Mouse (Mus musculus) kidney, adult 11 months (tissue): ENCODE data around the gene Clmp.

Experiments
- DNase-seq: peaks from one replicate; pipeline ENCODE4 v3.0.0; 2022

Clmp gene

DNA sequence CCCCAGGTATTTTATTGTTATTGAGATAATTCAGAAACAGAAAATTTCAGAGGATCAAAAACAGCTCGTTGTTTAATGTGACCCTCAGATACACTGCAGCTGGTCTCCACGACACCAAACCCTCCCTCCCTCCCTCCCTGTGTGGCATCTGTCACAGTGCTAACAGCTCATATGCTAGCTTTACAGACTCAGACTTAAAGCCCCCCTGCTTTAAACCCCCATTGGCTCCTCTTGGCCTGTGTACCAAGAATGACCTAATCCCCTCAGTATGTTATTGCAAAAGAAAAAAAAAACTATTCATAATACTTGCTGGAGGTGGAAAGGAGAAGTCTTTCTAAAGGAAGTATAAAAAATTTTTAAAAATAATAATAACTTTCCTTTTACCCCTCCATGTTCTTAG, 46.5 kb downstream of the Clmp start:
- no peak for DNase-seq

DNA sequence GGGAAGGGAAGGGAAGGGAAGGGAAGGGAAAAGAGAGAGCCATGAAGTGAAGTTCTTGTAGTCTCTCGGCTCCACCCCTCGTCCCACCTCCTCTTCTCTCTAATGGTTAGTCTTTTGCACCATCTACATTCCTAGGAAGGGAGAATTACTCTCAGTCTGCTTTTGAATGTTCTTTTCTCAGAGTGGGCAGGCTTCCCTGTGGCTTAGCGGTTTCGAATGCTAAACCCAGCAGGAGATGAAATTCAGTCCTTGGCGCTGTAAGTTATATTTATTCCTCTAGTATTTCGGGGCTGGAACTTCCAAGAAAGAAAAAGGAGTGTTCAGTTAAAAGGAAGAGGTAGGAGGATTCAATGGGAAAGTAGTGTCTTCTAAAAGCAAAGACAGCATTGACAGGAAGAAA, 51.4 kb downstream of the Clmp start:
- DNase-seq = no peak

DNA sequence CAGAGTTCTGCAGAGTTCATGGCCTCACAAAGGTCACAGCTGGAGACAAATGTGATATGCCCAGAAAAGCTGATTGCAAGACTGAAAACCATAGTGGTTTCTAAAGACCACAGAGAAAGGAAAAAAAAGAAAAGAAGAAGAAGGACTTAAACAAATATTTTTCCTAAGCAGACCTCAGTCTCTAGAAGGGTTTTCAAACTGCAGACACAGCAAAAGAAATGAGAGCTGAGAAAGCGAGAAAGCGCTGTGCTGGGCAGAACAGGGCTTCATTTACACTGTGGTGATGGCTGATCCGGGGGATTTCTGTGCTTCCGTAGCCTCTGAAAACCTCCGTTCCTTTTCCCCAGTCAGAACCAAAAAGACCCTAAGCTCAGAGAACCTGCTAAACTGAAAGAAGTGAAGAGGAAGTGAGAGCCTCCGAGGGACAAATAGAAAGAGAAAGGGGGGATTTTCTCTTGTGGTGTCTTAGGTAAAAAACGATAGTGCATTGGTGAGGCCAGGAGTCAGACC, 57.8 kb downstream of the Clmp start:
- DNase-seq = no peak

DNA sequence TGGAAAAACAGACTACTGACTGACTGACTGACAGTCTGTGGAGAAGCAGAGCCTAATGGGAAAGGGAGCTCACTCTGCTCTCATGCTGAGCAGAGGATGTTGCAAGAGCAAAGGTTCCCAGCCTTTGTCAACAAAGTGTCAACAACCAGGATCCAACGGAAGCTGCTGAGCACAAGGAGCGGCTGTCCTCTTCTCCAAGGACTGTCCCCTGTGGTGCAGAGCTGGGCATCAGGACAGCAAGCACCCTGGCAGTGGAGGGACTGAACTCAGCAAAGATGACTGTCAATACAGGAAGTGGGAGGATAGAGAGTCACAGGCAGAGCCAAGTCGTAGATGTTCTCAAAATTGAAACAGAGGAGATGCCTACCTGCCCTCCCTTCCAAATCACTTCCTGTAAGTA, 58.5 kb downstream of the Clmp start:
- DNase-seq = no peak

DNA sequence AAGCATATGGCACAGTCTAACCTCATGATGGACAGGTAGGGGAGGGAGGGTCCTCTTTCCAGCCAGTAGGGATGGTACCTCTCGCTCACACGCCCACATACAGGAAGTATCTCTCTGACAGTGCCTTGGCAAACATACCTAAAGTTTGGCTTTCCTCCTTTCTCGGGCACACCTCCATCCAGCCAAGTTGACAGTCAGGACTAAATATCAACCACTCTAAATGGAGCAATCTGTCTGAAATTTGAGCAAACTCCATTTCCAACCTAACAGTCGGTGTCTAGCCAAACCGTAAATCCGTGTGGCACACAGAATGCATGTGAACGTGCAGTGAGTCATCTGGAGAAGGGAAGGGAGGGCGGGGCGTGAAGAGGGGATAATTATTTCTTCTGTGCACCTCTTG, 61.0 kb downstream of the Clmp start:
- no peak for DNase-seq

DNA sequence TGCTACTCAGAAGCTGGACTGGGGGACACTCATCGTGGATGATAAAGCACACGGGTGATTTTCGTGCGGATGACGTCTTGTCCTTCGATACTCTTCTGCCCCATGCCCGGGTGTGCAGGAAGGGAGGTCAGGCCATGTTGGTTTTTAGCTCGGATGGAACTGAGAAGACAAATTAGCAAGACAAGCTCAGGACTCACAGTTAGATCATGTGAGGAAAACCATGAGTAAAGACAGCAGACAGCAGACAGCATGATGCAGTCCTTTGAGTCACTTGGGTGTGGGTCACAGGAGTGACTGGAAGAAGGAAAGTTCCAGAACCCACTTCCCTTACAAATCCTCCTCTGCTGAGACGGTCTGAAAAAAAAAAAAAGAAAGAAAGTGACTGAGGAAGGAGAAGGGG, 61.5 kb downstream of the Clmp start:
- no peak for DNase-seq

DNA sequence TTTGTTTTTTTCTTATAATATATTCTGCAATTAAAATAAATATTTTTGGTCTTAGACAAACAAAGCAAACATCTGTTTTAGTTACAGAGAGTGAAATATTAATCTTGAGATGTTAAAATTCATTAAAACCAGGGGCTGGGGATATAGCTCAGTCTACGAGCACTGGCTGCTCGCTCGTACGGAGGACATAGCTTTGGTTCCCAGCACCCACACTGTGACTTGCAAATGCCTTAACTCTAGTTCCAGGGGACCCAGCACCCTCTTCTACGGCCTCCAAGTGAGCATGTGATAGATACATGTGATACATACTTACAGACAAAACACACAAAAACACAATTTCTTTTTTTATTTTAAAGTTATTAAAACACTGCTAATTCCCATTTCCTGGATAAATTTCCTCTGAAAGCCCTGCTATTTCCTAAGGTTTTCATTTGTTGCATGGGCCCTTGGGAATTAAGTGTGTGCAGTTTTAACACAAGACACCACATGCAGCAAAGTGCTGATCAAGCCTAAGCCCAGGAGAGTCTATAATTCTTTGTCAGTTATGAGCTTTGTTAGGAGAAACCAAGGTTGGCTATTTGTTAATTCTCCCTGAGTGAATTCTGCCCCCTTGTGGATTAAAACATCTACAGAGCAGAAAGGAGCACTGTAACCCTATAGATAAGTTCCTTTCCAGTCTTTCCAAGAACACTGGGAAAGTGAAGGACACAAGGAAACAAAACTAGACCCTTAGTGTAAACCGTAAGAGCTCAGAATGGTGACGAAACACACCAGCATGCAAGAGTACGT, 64.3 kb downstream of the Clmp start:
- no peak for DNase-seq

DNA sequence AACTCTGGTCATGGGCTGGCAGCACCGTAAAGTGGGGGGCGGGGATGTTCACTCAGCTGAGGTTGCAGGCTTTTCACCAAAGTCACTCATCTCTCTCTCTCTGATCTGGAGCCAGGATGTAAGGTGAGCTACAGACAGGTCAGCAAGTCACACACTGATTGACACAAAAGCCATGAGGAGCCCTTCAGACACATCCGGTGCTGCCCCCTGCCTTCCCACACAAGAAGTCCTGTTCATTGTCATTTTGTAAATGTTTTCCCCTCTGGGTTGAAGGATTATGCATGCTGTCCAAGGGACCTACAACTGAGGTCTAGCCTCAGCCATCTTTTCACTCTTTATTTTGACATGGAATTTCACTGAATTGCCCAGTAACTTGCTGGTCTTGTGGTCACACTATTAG, 66.0 kb downstream of the Clmp start:
- no peak for DNase-seq

DNA sequence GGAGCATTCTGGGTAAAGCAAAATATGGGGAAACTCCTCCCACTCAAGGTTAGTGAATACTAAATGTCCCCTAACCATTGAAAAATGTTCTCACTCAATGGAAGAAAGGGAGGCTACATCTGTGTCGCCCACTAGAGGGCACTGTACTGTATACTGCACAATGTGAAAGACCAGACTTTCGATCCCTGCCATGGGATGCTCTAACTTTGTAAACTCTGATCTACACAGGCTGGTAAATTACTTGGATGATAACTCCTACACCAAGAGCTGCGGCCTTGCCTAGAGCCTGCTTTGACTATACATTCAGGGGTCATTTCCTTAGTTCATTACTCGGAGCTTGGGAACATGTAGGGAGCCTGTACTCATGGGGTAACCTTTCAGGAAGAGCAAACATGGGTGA, 70.6 kb downstream of the Clmp start:
- DNase-seq = peak; percentile 49

DNA sequence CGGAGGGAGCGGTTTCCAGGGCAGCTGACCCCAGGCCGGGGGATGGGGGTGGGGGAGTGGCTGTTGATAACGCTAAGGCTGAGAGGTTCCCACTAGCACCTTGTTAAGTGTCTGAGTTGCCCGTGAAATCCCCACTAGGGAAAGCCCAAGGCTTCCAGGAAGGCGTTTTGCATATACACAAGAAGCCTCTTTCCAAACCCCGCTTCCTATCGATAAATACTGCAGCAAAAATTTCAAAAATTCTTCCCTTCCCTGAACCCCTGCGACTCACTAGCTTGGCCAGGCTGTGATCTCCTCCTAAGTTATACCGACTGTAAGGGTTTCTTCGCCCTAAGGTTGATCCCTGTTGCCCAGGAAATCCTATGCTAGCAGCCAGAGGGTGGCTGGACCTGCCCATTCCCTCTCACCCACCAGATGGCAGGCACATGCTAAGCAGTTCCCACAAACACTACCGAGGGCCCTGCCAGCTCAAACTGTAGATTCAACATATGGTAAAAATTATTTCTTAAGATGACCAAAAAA, 71.4 kb downstream of the Clmp start:
- DNase-seq = peak; percentile 59

DNA sequence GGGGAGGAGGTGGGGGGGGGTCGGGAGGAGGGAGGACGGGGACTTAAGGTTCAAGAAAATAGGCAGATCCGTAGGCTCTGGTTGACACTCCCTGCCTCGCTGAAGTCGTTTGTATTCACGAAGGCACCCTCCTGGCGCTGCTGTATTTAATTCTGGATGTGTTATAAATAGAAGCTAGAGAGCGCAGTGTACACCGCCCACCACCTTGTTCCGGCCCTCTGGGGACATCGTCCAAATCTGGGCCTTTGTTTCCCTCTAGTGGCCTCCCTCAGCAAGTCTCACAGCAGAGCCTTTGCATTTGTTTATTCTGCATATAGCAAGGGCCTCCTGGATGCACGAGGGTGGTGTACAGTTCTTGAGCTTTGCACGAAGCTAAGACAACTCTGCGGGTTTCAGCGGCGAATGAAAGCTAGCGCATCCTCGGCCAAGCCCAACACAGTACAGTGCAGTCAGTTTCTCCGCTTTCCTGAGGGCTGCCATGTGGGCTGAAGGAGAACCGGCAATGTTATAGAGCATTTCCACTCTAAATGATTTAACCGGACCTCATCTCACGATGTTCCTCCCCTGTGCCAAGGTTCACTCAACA, 72.0 kb downstream of the Clmp start:
- DNase-seq = peak; percentile 66

DNA sequence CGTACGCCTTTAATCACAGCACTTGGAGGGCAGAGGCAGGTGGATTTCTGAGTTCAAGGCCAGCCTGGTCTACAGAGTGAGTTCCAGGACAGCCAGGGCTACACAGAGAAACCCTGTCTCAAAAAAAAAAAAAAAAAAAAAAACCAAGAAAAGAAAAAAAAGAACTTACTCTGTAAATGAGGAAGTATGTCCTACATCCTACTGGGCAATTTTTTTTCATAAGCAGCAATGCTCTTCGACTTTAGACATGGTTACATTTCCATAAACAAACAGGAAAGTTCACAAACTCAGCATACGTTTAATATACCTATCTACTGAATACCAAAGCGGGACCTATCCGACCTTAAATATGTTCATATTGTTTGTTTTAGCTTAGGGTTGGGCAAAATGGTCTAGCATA, 76.6 kb downstream of the Clmp start:
- DNase-seq = no peak

DNA sequence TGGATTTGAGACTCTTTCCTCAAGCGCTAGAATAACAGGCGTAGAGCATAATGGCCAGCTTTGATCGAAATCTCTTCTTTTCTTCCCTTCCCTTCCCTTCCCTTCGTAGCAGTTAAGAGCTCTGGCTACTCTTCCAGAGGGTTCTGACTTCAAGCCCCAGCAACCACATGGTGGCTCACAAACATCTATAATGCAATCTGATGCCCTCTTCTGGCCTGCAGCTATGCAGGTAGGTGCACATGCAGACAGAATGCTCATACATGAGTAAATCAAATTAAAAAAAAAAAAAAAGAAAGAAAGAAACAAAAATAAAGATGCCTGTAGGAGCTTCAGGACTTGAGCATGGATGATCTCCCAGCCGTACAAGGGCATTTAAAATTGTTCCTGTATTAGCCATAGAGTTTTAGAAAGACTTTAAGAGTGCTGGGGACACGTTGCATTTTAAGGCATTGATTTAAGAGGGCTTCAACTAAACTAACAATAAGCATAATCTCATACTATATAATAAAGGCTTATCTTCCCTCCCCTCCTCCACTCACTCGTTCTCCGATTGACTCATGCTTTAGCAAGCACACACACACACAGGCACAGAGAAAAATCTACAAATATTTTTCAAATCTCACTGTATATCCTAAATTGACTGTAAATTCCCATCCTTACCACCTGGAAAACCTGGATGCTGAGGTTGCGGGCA, 79.3 kb downstream of the Clmp start:
- DNase-seq = no peak

DNA sequence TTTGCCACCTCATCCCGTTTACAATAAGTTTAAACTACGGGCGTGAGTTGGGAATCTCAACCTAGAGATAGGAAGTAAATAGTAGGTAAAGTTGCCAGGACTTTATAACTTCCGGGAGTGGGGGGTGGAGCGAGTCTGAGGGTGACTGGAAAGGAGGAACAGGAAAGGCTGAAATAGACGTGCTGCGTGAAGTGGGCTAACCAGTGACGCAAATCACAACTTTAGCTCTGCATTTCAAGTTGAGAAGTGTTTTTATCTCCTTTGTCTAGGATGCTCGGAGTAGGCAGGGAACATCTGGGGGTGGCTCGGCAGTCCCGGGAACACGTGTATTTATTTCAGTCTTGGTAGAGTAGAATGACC, 79.8 kb downstream of the Clmp start:
- no peak for DNase-seq

DNA sequence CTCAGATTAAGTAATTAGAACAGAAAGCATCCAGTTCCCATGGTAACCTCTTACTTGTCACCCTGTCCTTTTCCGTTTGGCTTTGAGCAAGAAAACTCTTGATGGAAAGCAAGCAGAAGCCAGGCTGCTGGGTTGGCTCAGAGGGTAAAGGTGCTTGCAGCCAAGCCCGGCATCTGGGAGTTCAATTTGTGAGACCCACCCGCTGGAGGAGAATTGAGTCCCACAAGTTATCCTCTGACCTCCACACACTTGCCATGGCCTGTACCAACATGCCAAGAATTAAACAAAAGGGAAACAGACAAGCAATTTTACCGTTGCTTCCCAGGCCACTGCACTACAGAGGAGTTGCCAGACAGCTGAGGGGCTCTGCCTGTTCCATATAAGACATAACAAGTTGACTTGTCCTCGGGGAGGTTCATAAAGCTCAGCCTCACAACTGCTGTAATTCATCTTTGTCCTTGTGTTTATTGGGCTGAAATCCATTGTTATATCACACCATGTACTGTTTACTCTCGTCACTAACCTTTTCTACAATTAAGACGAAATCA, 80.4 kb downstream of the Clmp start:
- no peak for DNase-seq

DNA sequence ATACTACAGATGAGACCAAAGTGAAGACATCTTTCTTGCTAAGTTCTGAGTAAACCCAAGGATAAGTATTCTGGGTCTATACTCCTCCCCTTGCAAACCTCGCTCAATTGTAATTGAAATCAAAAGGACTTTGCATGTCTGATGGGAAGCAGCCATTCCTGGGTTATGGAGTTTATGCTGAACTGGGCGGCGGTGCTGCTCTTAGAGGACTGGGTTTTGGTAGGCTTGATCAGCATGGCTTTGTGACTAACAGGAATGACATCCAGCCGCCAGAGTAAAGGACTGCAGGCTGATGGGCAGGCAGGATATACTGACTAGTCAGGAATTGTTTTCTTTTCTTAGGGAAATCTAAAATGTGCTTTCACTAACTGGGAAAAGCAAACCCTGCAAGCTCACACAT, 82.2 kb downstream of the Clmp start:
- no peak for DNase-seq

DNA sequence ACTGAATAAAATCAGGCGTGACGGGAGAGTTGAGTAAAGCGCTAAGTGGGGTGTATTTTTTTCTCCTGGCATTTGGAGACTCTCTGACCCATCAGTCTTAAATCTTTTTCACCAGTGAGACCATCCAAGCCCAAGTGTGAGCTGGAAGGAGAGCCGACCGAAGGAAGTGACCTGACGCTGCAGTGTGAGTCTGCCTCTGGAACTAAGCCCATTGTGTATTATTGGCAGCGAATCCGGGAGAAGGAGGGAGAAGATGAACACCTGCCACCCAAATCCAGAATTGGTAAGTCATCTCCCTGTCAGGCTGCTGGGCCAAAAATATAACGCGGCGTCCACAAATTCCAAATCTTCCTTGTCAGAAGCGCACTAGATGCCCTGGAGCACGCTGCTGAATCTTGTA, 86.5 kb downstream of the Clmp start:
- peak; percentile 17 for DNase-seq

DNA sequence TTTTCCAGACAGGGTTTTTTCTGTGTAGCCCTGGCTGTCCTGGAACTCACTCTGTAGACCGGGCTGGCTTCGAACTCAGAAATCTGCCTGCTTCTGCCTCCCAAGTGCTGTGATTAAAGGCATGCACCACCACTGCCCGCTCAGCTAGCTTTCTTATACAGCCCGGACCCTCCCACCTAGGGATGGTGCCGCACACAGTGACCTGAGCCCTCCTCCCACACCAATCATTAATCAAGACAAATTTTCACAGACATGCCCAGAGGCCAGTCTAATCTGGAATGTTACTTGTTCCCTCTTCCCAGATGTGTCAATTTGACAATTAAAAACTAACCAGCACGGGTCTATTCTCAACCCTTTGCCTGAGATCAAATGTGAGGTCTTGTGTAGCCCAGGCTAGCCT, 87.4 kb downstream of the Clmp start:
- DNase-seq = peak; percentile 20

DNA sequence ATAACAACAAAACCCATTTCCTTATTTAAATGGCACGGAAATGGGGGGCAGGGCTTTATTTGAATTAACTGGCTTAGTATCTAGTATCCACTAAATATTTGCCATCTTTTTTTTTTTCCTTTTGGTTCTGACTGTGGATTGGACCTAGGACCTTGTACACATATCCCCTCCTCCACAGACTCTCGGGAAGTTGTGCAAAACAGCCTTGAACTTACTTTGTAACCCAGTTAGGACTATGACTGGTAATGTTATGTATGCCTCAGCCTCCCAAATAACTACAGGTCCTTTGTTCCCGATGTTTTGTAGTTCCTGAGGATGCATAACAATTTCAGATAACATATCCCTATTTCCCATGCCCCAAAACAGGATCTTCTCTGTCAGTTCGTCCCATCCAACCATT, 88.1 kb downstream of the Clmp start:
- no peak for DNase-seq

DNA sequence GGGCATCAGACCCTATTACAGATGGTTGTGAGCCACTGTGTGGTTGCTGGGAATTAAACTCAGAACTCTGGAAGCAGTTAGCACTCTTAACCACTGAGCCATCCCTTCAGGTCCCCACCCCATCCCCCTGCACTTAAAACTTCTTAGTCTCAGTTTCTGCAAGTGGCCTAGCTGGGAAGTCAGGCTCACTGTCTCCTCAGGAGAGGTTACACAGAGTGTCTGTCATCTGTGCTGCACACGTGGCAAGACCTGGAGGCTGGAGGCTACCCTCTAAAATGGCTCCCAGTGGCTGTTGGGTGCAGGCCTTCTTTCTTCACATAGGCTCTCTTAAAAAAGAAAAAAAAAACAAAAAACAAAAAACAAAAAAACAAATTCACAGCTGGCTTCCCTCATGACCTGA, 90.3 kb downstream of the Clmp start:
- no peak for DNase-seq

DNA sequence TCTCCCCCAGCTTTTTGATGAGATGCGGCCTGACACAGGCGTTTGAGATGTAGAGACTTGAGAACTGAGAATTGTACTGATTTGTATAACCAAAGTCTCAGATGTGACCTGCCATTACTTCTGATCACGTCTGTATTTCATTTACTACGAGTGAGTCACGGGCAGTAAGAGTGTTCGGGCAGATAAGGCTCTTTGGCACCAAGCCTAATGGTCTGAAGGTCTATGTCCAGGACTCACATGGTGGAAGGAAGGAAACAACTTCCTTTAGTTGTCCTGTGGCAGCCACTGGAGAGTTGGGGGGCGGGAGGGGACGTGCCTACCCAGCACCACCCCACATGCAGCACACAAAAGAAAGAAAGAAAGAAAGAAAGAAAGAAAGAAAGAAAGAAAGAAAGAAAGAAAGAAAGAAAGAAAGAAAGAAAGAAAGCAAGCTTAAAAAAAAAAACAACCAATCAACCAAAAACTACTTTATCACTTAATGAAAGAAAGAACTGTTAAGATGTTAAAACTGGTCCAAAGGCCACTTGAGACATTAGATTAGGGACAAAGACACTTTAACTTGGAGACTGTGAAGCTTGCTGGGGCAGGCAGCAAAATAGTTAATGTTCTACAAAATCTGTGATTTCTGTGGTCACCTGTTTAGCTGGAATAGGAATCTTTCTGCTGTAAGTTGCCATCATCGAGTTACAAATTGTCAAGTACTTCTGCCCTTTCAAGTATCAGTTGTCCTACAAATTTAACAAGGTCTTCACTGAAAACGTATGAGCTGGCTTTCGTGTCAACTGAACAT, 90.9 kb downstream of the Clmp start:
- peak; percentile 81 for DNase-seq

DNA sequence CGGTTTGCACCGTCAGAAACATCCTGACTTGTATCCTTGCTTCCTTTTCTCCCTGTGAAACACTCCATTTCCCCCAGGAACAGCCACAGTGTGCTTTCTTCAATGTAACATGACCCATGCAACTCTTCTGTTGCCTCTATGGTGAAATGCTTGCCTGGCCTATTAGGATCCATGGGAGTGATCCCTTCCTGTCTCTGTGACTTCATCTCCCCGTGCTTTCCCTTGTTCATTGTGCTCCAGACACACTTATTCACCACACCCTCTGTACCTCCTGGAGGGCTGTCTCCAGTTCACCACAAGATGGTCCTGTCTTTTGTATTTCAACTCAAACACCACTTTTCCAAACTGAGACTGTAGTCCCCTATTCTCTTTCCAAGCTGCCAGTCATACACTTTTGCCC, 94.3 kb downstream of the Clmp start:
- no peak for DNase-seq
